Mouse (Mus musculus) stomach, postnatal 0 days (tissue): ENCODE data around the gene Fxyd3. TPM values are rescaled to one million over a fixed set of nuclear protein-coding genes. Genes with fewer than 3 reads are reported as not detected.

Source experiments
- ATAC-seq: fragments of 200-750 bp; cut with Nextera tagmentation; 2 replicates; pipeline ENCODE4 v1.8.0; 2017; ENCODE audit not compliant: low FRiP score, low TSS enrichment
- DNase-seq: peaks from one replicate; pipeline ENCODE4 v3.0.0-alpha.2; 2016; ENCODE audit warnings: low spot score
- H3K27ac ChIP-seq: fragments of 300-500 bp; sonication (generic); replicated peaks from 2 replicates; pipeline ENCODE4 v1.5.1; 2014; ENCODE audit warnings: mild to moderate bottlenecking, control low read depth
- H3K27me3 ChIP-seq: fragments of 300-500 bp; sonication (generic); 2 replicates; pipeline ENCODE4 v1.6.1; 2014; ENCODE audit warnings: low read length; ENCODE audit not compliant: control insufficient read depth, insufficient read depth
- H3K36me3 ChIP-seq: fragments of 300-500 bp; sonication (generic); 2 replicates; pipeline ENCODE4 v1.6.1; 2014; ENCODE audit warnings: low read length, mixed read lengths; ENCODE audit not compliant: control insufficient read depth, insufficient read depth
- H3K4me1 ChIP-seq: fragments of 300-500 bp; sonication (generic); replicated peaks from 2 replicates; pipeline ENCODE4 v1.6.1; 2014; ENCODE audit warnings: antibody characterized with exemption; ENCODE audit not compliant: control insufficient read depth, insufficient read depth
- H3K4me2 ChIP-seq: fragments of 300-500 bp; sonication (generic); replicated peaks from 2 replicates; pipeline ENCODE4 v1.6.1; 2014; ENCODE audit warnings: low read depth, mild to moderate bottlenecking, control low read depth, moderate library complexity
- H3K4me3 ChIP-seq: fragments of 300-500 bp; sonication (generic); 2 replicates; pipeline ENCODE4 v1.5.1; 2014; ENCODE audit warnings: low read depth, low read length, control low read depth
- H3K9ac ChIP-seq: fragments of 300-500 bp; sonication (generic); 2 replicates; pipeline ENCODE4 v1.6.1; 2014; ENCODE audit warnings: mild to moderate bottlenecking, low read length, control low read depth, mixed read lengths
- H3K9me3 ChIP-seq: fragments of 300-500 bp; sonication (generic); 2 replicates; pipeline ENCODE4 v1.6.1; 2016; ENCODE audit warnings: low read length; ENCODE audit not compliant: control insufficient read depth
- CTCF ChIP-seq: IDR thresholded peaks from 2 replicates; pipeline ENCODE4 v1.5.1; 2016; ENCODE audit warnings: antibody characterized with exemption, low read depth, mild to moderate bottlenecking, moderate library complexity
- EP300 ChIP-seq: optimal IDR thresholded peaks from 2 replicates; pipeline ENCODE3; 2016; ENCODE audit warnings: antibody characterized with exemption
- WGBS: fragments of 180-500 bp; shearing (Covaris S2); extraction: QIAGEN DNeasy Blood & Tissue Kit; methylation state at CpG from one replicate; pipeline ENCODE4 v1.1.7; 2014; 5-methylcytosine and 5-hydroxymethylcytosine counted together
- polyA plus RNA-seq: library from polyadenylated mRNA; unstranded; fragments of >200 nt; fragmentation: Nextera tagmentation; extraction: Ambion mirVana; gene quantifications from 2 replicates; pipeline ENCODE4 v1.2.1, GENCODE M21; 2015

Fxyd3 gene
- polyA plus RNA-seq, 1 experiment from 2014 or later, result 1,122 TPM

DNA sequence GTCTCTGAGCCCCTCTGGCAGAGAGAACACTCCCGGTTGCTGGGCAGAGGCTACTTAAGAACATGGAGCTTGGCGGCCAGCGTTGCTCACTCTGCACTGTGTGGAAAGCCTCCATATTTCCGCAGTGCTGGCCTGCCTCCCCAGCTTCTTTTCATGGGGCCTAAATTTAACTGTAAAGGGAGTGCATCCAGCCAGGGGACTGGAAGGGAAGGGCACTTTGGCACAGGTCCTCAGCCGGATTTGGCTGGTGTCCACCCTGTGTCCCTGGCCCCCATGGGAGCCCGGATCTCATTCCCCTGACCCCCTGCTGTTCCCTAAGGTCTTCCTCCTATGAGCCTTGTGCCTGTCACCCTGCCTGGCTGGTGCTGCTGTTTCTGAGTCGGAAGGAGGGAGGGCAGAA is 42.0 kb upstream of the Fxyd3 start:
- ATAC-seq (no peak), DNase-seq (no peak)
- 72% methylated on average over 7 of the region's 7 CpGs for WGBS
- H3K9ac ChIP-seq, result no peak overlapping the region
- peaks cover 3% of the 10 kb centered on the region for H3K4me1 ChIP-seq
- H3K4me3 ChIP-seq, result no peak overlapping the region
- no peaks in the 10 kb centered on the region for H3K36me3 ChIP-seq
- H3K4me2 ChIP-seq, result no peak overlapping the region
- H3K27me3 ChIP-seq, result no peaks in the 10 kb centered on the region
- H3K9me3 ChIP-seq, result no peaks in the 10 kb centered on the region
- no peak overlapping the region for H3K27ac ChIP-seq
- TF ChIP-seq EP300 (no peak), CTCF (no peak)

DNA sequence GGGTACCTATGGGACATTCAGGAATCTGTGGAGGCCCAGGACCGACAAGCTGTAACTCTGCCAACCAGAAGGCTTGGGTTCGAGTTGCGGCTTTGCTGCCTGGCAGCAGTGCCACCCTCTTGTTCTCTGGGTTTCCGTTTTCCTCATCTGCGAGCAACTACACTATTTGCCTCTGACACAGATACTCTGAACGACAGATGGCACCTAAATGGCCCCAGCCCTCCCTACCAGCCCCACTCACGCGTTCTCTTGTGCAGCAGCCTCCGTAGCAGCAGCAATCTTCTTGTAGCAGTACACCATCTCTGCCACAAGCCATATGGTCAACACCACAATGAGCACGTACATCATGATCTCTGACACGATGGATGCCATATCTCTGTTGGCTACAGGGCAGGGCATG is 41.0 kb upstream of the Fxyd3 start:
- no peak overlapping the region for H3K4me2 ChIP-seq
- H3K4me1 ChIP-seq, result peaks cover 3% of the 10 kb centered on the region
- no peak overlapping the region for H3K9ac ChIP-seq
- TF ChIP-seq EP300, result no peak
- TF ChIP-seq CTCF, result no peak
- H3K9me3 ChIP-seq, result no peaks in the 10 kb centered on the region
- no peak overlapping the region for H3K27ac ChIP-seq
- H3K4me3 ChIP-seq, result no peak overlapping the region
- DNase-seq (no peak), ATAC-seq (no peak)
- WGBS, result 87% methylated on average over 11 of the region's 11 CpGs
- no peaks in the 10 kb centered on the region for H3K36me3 ChIP-seq
- no peaks in the 10 kb centered on the region for H3K27me3 ChIP-seq

DNA sequence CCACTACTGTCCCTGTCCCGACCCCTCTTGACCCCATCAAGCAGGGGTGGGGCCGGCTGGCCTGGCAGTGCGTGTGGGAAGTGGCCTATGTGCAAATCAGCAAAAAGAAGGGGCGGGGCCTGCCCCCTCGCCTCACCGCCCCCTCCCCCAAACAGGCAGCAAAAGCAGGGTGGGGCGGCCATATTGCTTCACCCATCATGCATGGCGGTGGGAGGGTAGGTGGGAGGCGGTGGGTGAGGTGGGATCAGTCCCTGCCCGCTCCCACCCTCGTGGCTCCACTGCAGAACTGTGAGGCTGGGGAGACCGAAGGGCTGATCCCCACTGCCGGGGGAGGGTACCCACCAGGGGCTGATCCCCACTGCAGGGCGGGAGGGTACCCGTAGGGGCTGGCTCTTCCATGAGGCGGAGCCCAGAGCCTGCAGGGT is 40.2 kb upstream of the Fxyd3 start:
- ATAC-seq (no peak), DNase-seq (no peak)
- Histone ChIP-seq H3K4me3 (no peak overlapping the region), H3K4me1 (peaks cover 3% of the 10 kb centered on the region), H3K36me3 (no peaks in the 10 kb centered on the region), H3K9ac (no peak overlapping the region), H3K27ac (no peak overlapping the region), H3K9me3 (no peaks in the 10 kb centered on the region), H3K27me3 (no peaks in the 10 kb centered on the region), H3K4me2 (no peak overlapping the region)
- 56% methylated on average over 14 of the region's 16 CpGs for WGBS
- TF ChIP-seq CTCF (no peak), EP300 (no peak)

DNA sequence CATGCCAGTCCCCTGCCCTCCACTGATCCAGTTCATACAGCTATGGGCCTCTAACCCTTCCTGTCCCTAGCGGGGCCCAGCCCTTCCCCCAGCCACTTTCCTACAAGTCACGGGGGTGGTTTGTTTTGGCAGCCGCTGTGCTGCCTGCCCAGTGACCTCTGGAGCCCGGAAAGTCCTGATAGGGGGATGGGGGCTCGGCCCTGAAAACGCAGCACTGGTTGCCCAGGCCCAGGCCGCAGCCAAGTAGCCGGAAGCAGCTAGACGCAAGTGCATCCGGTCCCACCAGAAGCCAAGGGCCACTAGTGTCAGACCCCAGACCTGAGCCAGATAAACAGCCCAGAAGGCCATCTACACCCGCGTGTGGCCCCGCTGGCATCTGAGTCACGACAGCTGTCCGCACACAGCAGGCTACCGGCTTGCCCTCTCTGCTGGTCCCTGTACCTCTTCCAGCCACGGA is 39.1 kb upstream of the Fxyd3 start:
- Histone ChIP-seq H3K9ac (peak overlapping the region; percentile 18; the same call in 1 of the 2 replicates), H3K27ac (peak overlapping the region; percentile 49; the same call in 1 of the 2 replicates), H3K9me3 (no peaks in the 10 kb centered on the region), H3K27me3 (no peaks in the 10 kb centered on the region), H3K36me3 (no peaks in the 10 kb centered on the region), H3K4me3 (no peak overlapping the region), H3K4me2 (peak overlapping the region; percentile 40), H3K4me1 (peaks cover 3% of the 10 kb centered on the region)
- DNase-seq, result peak; percentile 61
- TF ChIP-seq EP300 (no peak), CTCF (no peak)
- peak; percentile 59 for ATAC-seq
- WGBS, result 23% methylated on average over 17 of the region's 17 CpGs

DNA sequence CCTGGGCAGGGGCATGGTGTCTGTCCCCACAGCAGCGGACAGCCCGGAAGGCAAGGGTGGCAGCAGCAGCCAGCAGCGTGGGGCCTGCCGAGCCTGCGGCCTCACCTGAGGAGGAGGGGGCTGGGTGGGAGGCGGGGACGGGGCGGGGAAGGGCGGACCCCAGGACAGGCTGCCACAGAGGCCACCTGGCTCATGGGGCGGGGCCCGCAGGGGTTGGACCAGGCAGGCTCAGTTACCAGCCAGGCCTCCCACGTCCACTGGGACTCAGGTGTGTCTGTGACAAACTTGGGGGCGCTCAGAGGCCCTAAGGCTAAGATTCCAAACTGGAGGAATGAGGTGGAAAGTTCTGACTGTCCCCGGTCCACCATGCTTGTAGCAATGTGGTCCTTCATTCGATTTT is 38.7 kb upstream of the Fxyd3 start, which contains the start of gene Hpn:
Hpn (minus strand) TSS at position 109 of the 400 bp plus-strand sequence.
- peak within 1 kb of the TSS; percentile 32 for H3K9ac ChIP-seq
- TF ChIP-seq CTCF (no peak), EP300 (no peak)

DNA sequence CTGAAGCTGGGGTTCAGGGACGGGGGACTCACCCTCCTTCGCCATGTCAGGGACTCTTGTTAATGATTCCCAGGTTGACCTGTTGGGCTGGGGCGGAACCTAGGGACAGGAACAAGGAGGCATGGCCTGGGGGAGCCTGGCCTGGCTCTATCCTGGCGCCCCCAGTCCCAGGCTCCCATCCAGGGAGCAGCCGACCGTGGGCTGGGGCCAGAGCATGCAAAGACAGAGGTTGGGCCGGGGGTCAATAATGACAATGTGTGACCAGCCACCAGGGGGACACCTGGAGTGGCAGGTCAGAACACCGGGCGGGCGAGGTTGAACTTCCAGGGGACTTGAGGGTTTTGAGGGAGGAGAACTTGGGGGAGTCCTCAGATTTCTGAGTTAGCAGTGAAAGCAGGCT is 38.1 kb upstream of the Fxyd3 start:
- peaks cover 3% of the 10 kb centered on the region for H3K4me1 ChIP-seq
- no peaks in the 10 kb centered on the region for H3K9me3 ChIP-seq
- H3K36me3 ChIP-seq, result no peaks in the 10 kb centered on the region
- DNase-seq (peak; percentile 58), ATAC-seq (peak; percentile 31; the same call in 1 of the 2 replicates)
- 57% methylated on average over 10 of the region's 10 CpGs for WGBS
- 0 out of 2 replicates have a peak overlapping the region, but pooled peaks have one; percentile 49 for H3K27ac ChIP-seq
- TF ChIP-seq EP300 (no peak), CTCF (peak; percentile 53)
- peak overlapping the region; percentile 32; the same call in 1 of the 2 replicates for H3K9ac ChIP-seq
- H3K27me3 ChIP-seq, result no peaks in the 10 kb centered on the region
- peak overlapping the region; percentile 40 for H3K4me2 ChIP-seq
- H3K4me3 ChIP-seq, result peak overlapping the region; percentile 24

More for the DNA sequence above, 38.7 kb upstream of the Fxyd3 start, which contains the start of gene Hpn:
- peak within 1 kb of the TSS; percentile 24 for H3K4me3 ChIP-seq
- H3K27me3 ChIP-seq, result no peaks in the 10 kb centered on the region
- ATAC-seq (peak; percentile 85), DNase-seq (peak; percentile 89)
- WGBS, result 22% methylated on average over 15 of the region's 15 CpGs
- peak within 1 kb of the TSS; percentile 49; the same call in 1 of the 2 replicates for H3K27ac ChIP-seq
- H3K9me3 ChIP-seq, result no peaks in the 10 kb centered on the region
- peak within 1 kb of the TSS; percentile 40 for H3K4me2 ChIP-seq
- no peaks in the 10 kb centered on the region for H3K36me3 ChIP-seq
- H3K4me1 ChIP-seq, result peaks cover 3% of the 10 kb centered on the region
